Mouse (Mus musculus) CD8-positive naive resting alpha-beta T cell, adult 2 months (primary cell): ENCODE results near the gene Samm50.

ENCODE experiments used
- DNase-seq, 2 experiments: peaks; one replicate each; pipeline ENCODE4 v3.0.0; 2022; ENCODE audit warnings: low read depth in 2 of 2, low spot score in 2 of 2

The Samm50 gene

DNA sequence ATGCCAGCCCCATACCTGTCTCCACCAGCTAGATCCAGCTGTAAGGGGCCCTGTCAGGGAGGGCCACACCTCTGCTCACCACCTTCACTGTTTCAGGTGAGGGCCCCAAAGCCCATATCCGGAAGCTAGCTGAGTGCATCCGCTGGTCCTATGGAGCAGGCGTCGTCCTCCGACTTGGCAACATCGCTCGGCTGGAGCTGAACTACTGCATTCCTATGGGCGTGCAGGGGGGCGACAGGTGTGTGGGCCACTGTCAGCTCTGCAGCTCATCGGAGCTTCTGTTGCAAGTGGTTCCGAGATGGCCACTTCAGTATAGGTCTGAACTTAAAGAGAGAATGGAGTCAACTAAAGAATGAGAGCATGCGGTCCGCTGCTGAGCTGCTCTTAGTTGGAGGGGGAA is 18.9 kb downstream of the Samm50 start:
- no peak for DNase-seq

DNA sequence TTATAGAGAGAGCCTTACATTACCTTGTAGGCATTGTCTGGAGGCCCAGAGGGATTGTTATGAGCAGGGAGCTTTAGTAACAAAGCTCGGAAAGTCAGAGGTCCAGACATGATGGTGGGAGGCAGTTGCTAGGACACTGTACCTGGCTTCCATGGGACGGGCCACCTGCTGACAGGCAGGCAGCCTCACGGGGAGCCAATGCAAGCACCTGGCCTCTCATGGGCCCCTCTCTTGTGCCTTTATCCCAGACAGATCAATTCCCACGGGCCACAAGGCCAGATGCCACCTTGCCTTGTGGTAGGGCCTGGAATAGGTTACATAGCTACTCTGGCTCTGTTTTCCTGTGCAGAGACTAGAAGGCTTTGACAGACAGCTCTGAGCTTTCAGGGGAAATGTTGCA is 19.5 kb downstream of the Samm50 start:
- no peak for DNase-seq

DNA sequence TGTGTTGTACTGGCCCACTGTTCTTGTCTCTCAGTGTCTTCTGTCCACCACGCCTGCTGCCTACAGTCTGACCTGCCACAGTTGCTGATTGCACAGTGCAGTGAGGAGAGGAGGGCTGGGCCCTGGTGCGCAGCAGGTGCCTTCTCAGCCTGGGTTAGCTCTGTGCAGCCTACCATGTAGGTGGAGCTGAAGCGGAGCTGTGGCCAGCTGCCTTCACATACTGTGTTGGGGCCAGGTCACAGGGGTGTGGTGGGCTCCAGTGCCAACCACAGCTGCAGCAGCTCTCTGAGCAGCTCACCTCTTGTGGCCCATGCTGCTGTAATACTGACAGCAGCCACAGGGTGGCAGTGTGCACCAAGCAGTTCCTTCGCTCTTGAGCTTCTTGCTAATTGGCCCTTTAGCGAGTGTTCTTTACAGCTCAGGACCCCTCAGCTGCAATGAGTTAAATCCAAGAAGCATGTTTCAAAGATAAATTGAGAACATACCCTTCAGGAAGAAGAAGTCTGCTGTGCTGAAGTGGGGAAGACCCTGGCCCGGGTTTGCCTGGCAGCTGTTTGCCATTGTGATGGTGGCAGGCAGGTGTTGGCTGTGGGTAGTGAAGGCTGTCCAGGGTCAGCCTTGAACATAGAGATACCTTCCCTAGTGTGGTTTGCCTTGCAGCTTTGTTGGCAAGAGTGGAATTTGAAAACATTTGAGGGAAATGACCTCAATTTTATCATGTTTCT is 20.2 kb downstream of the Samm50 start:
- DNase-seq = peak; percentile 46 to 52

DNA sequence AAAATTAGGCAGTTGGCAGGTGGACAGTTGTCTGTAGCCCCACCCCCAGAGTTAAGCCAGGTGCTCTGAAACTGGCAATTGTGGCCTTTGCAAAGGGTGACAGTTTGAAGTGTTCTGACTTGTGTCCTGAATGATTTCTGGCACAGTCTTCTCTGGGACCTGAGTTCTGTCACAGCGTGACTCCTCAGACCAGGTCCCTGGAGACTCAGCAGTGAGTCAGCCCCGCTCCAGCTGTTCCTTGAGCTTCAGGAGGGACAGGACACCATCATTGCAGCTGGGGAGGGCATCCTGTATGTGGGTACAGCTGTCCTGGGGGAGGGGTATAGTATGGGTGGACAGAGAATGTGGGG is 20.7 kb downstream of the Samm50 start:
- no peak for DNase-seq

DNA sequence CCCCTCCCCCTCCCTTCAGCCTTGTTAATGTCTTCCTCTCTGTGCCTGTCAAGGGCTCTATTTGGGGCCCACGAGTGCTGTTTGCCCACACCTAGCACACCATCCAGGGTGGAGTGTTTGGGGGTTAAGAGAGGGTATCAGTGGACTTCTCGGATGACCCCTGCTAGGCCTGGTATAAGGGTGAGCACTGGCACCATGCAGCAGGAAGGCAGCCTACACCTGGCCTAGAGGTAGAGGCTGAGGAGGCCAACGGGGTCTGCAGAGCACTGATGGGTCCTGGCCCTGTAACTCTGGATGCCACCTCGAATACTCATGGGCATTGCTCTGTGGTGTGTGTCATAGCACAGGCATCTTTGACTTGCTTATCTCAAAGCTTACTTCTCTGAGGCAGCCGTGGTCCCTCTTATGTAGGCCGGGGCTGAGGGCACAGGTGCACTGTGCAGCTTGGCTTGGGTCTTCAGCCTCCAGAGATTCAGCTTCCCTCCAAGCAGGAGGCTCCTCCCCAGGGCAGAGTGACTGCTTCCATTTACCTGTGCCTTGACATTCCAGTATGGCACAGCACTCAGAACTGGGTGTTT is 21.2 kb downstream of the Samm50 start:
- no peak for DNase-seq

DNA sequence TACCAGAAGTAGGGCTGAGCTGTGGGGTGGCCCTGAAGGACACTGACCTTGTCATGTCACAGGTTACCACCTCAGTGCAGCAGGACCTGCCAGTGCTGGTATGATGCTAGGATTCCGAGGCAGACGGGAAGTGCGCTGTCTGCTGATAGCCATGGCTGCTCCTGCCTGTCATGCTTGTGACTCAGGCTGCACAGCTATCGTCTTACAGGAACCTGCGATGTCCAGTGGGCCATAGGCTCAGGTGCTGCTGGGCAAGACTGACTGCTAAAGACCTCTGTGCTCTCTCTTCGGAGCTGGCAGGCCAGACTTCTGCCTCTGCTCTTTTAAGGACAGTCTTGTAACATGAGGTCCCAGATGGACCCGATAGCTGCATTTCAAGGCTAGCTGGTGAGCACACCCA is 22.4 kb downstream of the Samm50 start:
- no peak for DNase-seq

DNA sequence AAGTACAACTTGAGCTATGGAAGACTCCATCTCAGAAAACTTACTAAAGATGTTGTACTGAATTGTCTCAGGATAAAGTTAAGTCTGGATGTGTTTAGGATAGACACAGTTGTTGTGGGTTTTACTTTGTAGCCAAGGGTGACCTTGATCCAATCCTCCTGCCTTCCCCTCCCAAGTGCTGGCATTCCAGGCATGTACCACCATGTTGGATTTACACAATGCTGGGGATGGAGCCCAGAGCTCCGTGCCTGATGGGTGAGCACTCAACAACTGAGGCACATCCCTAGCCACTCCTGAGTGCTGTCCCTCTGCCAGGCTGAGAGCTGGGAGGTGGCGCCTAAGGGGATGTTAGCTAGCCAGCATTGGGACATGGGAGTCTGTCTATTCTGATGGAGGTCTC is 23.2 kb downstream of the Samm50 start:
- no peak for DNase-seq

DNA sequence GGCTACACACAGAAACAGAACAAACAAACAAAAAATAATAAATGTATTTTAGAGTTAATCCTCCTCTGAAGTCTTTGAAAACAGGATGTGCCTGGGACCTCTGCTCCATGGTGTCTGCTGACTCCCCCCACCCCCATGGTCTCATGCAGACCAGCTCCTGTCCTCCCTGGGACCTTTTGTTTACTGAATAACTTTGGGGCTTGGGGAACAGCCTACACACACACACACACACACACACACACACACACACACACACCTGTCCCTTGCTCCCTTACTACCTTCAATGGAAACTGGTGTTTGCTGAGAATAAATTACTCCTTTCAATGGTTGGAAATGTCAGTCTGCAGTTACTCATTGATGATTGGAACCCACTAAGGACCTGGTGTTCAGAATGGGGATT is 24.0 kb downstream of the Samm50 start:
- no peak for DNase-seq

DNA sequence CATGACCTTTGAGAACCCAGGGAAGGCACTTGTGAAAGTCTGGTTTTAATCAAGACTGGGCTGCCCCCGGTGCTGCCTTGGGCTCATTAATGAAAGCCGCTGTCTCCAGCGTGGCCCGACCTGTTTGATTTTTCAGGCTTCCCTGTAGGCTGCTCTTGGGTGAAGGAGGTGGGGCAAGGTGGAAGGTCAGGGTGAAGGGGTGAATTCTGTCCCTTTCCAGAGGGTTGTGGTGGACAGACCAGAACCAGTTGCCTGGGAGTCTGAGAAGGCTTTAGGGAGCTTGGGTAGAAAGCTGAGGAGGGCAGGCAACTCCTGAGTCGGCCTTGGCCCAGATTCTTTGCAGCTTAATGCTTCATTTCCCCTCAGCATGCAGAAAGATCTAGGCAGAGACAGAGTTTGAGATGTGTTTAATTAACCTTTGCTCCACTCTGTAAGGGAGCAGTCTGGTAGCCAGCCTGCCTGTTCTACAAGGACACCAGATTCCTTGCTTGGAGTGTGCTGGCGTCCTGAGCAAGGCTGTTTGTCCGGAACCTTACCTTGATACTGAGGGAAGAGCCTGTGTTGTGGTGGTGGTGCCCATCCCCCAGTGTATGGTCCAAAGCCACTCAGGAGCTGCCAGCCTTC is 24.5 kb downstream of the Samm50 start:
- DNase-seq = no peak

DNA sequence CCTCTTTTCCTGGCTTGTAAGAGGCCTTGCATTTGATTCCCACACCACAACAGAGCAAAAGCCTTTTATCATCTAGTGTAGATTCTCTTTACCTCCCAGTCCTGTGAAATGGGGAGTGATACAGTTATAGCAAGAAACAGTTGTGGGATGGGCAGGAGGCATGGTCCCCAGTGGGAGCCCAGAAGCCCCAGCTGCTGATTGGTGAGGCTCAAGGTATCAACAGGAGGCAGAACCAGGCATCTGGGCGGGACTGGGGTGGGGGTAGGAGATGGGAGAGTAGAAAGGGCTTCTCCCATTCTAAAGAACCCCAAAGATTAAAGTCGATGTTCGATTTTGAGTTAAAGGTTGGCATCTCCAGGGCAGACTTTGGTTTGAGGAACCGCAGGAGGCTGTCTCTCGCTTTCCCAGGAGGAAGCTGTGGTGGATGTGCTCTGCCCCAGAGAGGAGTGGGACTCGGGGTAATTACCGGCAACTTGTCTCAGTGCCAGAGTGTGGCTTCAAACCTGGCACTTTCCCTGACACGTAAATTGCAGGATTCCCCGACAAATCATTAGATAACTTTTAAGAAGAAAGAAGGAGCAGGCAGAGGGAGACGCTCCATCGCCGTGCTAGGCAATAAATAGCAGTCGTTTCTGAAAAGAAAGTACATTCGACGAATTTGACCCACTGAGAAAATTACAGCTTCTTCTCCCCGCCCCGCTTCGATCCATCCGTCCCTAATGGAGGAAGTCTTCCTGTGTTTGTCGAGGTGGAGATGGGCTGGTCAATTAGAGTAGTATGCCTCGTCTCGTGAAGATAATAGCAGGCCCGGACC is 26.1 kb downstream of the Samm50 start:
- DNase-seq = no peak

DNA sequence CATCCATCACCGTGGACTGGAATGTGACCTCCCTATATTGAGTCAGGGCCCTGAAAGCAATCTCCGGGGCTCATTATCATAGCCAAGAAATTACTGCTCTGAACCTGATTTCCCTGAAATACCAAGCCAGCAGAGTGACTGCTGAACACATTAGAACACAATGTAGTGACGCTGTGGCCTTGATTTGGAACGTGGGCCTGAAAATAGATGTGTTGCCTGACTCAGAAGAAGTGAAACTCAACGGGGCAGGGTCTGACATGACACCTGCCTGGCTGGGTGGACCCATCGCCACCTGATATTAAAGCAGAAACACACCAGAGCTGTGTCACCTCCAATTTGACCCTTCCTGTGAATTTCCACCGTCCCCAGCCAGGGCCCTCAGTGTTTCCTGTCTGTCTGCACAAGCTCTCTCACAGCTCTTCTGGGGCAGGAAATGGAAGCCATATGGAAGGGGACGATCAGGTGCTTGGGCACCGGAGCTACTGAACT is 26.8 kb downstream of the Samm50 start:
- no peak for DNase-seq

DNA sequence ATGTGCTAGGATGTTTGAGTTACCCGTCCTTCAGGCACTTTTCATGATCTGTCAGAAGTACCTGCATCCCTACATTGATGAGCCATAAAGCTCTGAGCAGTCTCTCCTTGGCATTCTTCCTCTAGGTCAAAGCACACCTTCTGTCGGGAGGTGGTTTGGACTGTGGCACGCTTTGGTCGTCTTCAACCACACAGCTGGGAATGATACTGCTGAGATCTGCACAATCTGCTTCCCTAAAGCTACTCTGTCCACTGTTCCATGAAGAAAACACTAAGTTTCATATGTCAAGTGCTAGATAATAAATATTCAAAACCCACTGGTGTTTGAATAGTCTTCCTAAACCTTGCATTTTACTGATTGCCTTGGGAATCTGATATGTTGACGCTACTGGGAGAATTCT is 29.5 kb downstream of the Samm50 start:
- DNase-seq = no peak

DNA sequence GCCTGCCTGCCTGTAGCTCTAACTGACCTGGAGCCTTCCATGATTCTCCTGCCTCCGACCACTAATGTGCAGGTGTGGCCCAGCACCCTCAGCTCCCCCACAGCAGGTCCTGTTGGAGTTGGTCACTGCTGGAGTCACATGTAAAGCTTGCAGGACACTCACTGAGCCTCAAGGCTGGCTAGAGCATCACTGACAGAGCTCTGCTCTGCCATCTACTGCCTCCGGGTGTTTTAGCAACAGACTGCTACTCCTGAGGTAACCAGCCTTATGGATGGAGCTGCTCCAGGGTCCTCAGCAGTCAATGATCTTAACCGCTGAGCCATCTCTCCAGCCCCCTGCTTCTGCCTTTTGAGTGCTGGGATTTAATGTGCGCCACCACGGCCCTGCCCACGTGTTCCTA is 31.4 kb downstream of the Samm50 start:
- no peak for DNase-seq

DNA sequence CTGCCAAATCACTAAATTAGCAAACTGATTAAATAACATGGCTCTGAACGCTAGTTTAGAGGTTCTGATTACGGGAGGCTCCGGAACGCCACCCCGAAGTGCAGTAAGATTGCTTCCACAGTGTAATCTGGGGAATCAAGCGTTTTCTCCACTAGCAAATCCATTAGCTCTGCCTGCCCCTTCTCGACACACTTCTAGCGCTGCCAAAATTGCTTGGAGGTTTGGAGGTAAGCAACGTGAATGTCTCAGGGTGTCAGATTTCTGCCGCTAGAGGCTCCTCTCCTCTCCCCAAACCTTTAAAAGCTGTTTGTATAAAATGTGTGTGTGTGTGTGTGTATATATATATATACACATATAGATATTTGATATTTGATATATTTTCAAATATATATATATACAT is 32.7 kb downstream of the Samm50 start:
- DNase-seq = no peak

DNA sequence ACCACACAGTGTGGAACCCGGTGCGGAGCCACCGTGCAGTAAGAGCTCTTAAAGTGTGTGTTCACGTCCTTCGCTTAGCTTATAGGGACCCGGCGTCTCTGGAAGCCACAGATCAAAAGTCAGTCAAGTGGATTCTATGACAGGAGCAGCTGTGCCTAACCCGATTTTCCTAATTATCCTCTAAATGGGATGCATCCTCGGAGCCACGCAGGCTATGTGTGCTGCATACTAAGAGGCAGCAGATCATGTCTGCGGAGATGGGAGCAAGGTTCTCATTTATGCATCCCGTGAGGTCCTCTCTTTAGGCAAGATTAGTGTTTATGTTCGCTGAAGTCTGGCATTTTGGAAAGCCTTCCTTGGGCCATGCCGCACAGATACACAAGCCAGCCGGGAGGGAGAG is 34.9 kb downstream of the Samm50 start:
- no peak for DNase-seq

DNA sequence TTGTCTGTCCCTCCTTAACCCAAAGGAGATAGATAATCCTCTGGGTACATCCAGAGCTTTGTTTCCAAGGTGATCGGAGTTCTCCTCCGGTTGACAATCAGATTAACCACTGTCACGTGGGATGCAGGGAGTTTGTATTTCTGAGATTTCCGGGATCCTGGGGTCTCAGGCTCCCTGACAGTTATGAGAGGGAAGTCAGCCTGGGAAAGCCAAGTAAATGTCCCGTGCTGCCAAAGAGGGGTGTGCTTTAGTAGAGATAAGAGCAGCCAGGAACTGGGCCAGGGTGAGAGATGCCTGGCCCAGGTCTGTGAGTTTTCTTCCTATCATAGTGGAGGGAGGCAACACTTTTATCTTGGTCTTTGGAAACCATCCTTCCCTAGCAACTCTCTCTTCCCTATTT is 38.6 kb downstream of the Samm50 start:
- no peak for DNase-seq

DNA sequence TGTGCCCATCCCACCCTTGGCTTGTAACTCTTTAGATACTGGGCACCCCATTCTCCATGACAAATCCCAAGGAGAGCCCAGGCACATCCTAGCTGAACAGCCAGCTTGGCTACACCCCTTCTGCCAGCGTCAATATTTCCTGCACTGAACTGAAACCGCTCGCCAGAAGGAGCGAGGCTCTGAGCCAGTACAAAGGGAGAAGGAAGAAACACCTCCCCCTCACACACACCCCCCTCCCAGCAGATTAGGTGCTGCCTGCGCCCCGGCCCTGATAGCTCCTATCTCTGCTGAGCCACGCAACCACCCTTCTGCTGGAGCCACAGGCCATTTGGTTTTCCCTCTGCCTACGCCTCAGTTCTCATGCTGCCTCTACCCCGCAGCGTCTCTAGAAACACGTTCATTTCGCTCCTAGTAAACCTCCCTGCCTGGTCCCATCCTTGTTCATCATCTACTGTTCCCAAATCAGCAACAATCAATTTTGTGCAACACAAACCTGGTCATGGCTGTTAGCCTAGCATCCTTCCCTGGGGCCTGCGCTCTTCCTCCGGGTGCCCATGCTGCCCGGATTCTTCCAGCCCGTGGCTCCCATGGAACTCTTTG is 39.2 kb downstream of the Samm50 start:
- DNase-seq = no peak

DNA sequence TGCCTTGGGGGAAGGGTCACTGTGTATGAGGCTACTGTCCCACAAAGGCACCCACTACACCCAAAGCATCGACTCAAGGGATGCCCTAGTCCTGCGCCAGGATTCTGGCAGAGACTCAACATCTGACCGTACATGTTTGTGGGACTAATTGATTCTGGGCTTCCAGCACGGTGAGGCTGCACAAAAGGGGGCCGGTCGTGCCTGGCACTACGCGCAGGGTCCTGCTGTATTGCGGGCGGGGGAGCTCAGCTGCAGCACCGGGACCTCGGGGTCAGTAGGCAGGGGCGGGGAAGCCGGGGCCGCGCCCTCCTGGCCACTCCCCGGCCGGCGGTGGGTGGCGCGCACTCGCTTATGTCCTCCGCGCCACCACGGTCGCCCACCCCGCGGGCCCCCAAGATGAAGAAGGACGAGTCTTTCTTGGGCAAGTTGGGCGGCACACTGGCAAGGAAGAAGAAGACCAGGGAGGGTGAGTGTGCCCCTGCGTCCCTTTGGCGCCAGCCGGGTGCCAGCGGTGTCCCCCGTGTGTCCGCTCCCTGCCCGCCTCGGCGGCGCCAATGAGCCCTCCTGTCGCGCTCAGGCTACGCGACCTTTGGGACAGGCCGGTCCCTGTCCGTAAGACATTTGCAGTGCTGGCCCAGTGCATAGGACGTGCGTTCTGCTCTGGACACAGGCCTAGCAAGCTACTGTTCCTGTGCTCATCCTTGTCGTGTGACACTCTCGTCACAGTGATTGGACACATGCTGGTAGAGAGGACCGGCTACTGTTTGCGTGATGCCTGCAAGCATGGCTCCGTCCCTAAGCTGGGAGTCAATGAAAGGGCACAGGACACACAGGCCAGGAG is 39.9 kb downstream of the Samm50 start, which contains the start of gene Parvb:
Gene Parvb, plus strand, starts transcription at position 323 of the 841 bp plus-strand sequence.
- no peak for DNase-seq

DNA sequence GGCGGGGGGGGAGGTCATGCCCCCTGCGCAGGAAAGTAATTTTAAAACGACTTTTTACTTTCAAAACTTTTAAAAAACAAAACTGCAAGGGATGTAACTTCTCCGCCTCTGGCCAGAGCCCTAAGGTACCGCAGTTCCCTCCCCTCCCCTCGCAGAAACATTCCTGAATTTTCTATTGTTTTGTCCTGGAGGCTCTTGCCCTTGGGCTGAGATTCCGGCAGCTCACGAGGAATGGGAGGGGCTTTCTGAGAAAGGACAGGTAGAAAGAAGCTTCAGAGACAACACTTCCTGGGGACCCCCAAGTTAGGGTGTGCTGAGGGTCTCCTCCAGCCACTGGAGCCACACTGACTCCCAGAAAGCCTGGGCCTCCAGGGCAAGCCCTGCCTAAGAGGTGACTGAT is 40.6 kb downstream of the Samm50 start:
- DNase-seq = no peak

DNA sequence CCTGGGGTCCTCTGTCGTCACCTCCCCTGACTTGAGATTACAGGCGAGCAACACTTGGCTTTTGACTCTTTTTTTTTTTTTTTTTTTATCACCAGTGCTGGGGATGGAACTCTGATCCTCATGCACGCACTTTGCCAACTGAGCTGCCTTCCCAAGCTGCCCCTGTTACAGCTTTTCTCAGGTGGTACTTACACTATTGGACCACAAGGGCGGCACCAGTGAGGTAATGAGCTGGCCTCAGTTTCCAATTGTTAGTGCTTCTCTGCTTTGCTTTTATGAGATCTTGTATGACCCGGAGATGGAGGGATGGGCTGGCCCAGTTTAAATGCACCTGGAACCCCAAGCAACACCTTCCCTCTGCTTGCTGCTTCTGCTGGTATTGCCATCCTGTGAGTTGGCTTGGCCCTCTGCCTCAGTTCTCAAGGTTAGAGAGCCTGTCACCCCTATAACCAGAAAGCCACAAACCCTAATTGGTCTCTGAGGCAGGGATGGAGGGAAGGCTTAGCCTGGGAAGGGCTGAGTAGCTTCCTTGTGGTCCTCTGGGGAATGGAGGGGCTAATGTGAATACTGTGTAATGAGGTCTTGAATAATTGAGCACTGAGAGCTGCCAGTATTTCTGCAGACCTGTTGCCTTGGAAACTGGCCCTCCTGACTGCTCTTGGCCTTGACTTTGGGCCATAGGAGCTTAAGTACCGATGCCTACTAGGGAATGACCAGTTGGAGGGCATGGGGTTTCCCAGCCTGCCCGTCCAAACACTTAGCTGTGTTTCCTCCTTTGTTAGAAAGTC is 42.9 kb downstream of the Samm50 start:
- DNase-seq = no peak
